In the genomic region with DNA sequence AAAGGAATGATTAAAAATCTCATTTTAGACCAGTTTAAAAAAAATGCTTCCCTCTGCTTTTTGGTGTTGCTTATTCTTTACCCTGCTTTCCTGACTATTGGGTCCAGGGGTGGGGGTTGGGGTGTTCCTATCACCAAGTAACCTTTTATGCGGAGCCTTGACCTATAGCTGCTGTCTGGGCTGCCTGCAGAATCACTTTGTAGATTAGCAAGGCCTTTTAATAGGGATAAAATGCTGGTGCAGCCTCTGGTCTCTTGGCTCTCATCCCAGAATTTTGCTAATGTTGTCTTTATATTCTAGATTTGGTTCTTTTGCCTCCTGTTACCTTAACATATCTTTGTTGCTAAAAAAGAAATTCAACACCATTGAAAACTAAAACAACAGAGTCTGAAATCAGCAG, we compare ENCODE assay signal across 16 mouse cellular contexts.
DNase-seq lines count a peak whose midpoint lies in the region; ATAC-seq lines count a peak whose summit lies in the region.
"Had no signal": no experiment of that assay in that cellular context is flagged by ENCODE, and none has a peak within 500 bp of the region (broad histone marks: within the 10 kb centered on the region; RNA-seq: fewer than 3 reads in every experiment).

No protein-coding gene starts in this region.

- peak overlapping the region; percentile 1; the same call in 1 of the 2 replicates for H3K4me2 ChIP-seq in heart, embryonic 13.5 days
- no peak overlapping the region for H3K4me2 ChIP-seq in forebrain, embryonic 15.5 days (replicated peaks)
- H3K4me2 ChIP-seq: liver, embryonic 13.5 days had no signal

- H3K27me3 ChIP-seq in heart, embryonic 13.5 days (replicated peaks): no peaks in the 10 kb centered on the region
- H3K27me3 ChIP-seq in forebrain, embryonic 15.5 days: no peaks in the 10 kb centered on the region
- H3K27me3 ChIP-seq: liver, embryonic 13.5 days had no signal

- WGBS in heart, embryonic 13.5 days: 3% methylated on average over 1 of the region's 1 CpGs
- WGBS in forebrain, embryonic 15.5 days: 32% methylated on average over 1 of the region's 1 CpGs

- no peak for DNase-seq in heart, adult 18-20 months
- DNase-seq in left cerebral cortex, postnatal 25 days (ENCODE audit: low spot score in 2 of 2): peak; percentile 21 to 26
- DNase-seq in left cerebral cortex, adult 18-20 months (ENCODE audit: low spot score in 2 of 2): no peak
- peak; percentile 70 for DNase-seq in MN1 (ENCODE audit: low spot score)
- peak; percentile 41 for DNase-seq in adrenal gland, postnatal 25 days
- DNase-seq: cerebellum, adult 11-12 months; liver, embryonic 13.5 days; right cerebral cortex, postnatal 4 days; thymus, postnatal 4 days had no signal

- ATAC-seq in heart, embryonic 13.5 days (ENCODE audit: extremely low read depth, insufficient number of reproducible peaks, low FRiP score, low TSS enrichment): no peak
- ATAC-seq in inflammation-experienced regulatory T-cells, adult 6 months: no peak
- no peak for ATAC-seq in forebrain, embryonic 15.5 days (replicated peaks)
- ATAC-seq: hindbrain, postnatal 0 days had no signal

- intact Hi-C loops in left cerebral cortex, postnatal 25 days (cut with DNase I): loop anchor here (10.0 kb wide), 1 partner anchor 210 kb away; no protein-coding TSS in a partner anchor

- H3K4me1 ChIP-seq in heart, embryonic 13.5 days: peaks cover 38% of the 10 kb centered on the region
- peaks cover 3% of the 10 kb centered on the region; the same call in 1 of the 2 replicates for H3K4me1 ChIP-seq in forebrain, embryonic 15.5 days
- H3K4me1 ChIP-seq: liver, embryonic 13.5 days had no signal

- H3K9me3 ChIP-seq in heart, embryonic 13.5 days: no peaks in the 10 kb centered on the region
- no peaks in the 10 kb centered on the region for H3K9me3 ChIP-seq in forebrain, embryonic 15.5 days
- H3K9me3 ChIP-seq: G1E; heart, embryonic 10.5 days; liver, embryonic 13.5 days had no signal

- no peaks in the 10 kb centered on the region for H3K36me3 ChIP-seq in heart, embryonic 13.5 days
- H3K36me3 ChIP-seq in forebrain, embryonic 15.5 days: no peaks in the 10 kb centered on the region
- H3K36me3 ChIP-seq: G1E; heart, embryonic 10.5 days; liver, embryonic 13.5 days had no signal

- H3K9ac ChIP-seq in heart, embryonic 13.5 days: no peak overlapping the region
- no peak overlapping the region for H3K9ac ChIP-seq in forebrain, embryonic 15.5 days (replicated peaks)
- H3K9ac ChIP-seq: liver, embryonic 13.5 days had no signal

- H3K4me3 ChIP-seq in heart, embryonic 13.5 days: no peak overlapping the region
- no peak overlapping the region for H3K4me3 ChIP-seq in forebrain, embryonic 15.5 days
- H3K4me3 ChIP-seq: heart, embryonic 10.5 days; liver, embryonic 13.5 days had no signal

- H3K27ac ChIP-seq in heart, embryonic 13.5 days (replicated peaks): peak overlapping the region; percentile 60
- H3K27ac ChIP-seq in forebrain, embryonic 15.5 days (replicated peaks): no peak overlapping the region
- H3K27ac ChIP-seq: heart, embryonic 10.5 days; hindbrain, postnatal 0 days; liver, embryonic 13.5 days; macrophage had no signal

Comparison
In these comparisons a context has a peak if more than half of its experiments do, and no peak if none do; other contexts are left out.
1. DNase-seq: peak in left cerebral cortex, postnatal 25 days (2 of 2), MN1 (single experiment) and adrenal gland, postnatal 25 days (single experiment); none in heart, adult 18-20 months (0 of 2) and left cerebral cortex, adult 18-20 months (0 of 2).